Mouse (Mus musculus): ENCODE measurements at regions not wholly inside any gene's neighbourhood (a gene's known extent, or its start where the extent isn't known, plus 50 kb on each side); places are given as distances from the start of the nearest gene placed in this dataset.

DNA sequence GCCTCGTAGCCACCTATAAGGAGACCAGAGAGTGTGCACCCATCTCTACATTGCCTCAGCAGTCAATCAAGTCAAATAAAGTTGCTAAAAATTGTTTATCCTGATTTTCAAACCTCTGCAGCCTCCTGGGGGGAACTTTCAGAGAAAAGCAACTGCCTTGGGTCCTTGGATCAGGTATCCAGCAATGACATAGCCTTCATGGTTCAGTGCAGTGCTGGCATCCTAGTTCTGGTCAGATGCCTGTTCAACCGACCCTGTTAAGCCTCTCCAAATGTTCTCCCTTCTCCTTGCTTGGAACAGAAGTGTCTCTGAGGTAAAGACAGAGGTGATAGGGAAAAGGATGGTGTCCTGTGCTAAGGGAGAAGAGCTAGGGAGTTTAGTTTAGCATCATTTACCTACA, 64.7 kb upstream of the Ppm1h start:
- TF ChIP-seq HCFC1 (IDR thresholded peaks at IDR 0.05; ENCODE audit: borderline replicate concordance, insufficient read depth, low read length) (no peak), ZNF384 (IDR thresholded peaks at IDR 0.05; ENCODE audit: low read depth, low read length) (no peak)

Data from ES-E14 (cell line).